Mouse (Mus musculus): ENCODE measurements around the gene Chchd10. TPM values are rescaled to one million over a fixed set of nuclear protein-coding genes. Genes with fewer than 3 reads are reported as not detected.

The Chchd10 gene
- 23.9 TPM for polyA plus RNA-seq (2014; fragmentation: Illumina TruSeq; extraction: RNeasy Lipid Tissue Mini Kit (QIAGEN cat#74804); ENCODE audit: low replicate concordance)

DNA sequence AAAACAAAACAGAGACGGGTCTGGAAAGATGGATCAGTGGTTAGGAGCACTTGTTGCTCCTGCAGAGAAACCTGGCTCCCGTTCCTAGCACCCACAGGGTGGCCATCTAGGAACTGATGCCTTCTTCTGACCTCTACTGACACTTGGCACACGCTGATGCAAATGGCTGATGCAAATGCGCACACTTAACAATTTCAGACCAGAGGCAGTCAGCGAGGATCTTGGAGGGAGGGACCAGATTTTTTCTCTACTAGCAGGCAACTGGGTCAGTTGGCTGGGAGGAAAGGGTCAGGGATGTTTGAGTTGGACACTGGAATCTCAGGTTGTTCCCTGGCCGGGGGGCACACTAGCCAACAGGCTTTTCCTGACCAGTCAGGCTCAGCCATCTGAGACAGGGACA lies at the start of gene Chchd10:
Chchd10 (plus strand) TSS at position 240 of the 400 bp plus-strand sequence.

DNA sequence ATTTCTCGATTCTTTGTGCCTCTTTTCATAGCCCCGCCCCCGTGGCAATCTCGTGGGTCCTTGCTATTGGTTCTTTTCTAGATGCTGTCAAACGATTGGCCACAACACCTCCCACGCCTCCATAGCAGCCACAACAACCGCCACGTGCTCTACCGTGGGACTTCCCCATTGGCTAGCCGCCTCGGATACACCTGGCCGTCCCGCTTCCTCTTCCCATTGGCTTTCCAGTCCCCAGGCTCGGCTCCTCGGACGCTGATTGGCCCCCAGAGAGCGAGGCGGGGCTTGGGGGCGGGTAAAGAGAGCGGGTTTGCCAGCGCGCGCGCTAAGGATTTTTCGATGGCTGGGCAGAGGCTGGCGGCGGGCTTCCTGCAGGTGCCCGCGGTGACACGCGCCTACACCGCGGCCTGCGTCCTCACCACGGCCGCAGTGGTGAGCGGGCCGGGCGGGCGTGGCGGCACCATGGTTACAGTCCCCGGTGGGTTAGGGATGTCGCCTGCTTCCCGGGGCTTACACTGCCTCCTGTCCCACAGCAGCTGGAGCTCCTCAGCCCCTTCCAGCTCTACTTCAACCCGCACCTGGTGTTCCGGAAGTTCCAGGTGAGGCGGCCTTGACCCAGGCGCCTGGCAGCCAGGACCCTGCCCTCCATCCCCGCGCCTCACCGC lies 39.7 kb upstream of the Chchd10 start, which contains the start of gene Derl3:
Derl3 (plus strand) TSS at position 325 of the 662 bp plus-strand sequence.

GRCm38 (mm10) chr10:75921026-75921725 lies 11.8 kb upstream of the Chchd10 start, which contains the start of gene Smarcb1:
TSS of gene Smarcb1 (minus strand) at chr10:75921617.

DNA sequence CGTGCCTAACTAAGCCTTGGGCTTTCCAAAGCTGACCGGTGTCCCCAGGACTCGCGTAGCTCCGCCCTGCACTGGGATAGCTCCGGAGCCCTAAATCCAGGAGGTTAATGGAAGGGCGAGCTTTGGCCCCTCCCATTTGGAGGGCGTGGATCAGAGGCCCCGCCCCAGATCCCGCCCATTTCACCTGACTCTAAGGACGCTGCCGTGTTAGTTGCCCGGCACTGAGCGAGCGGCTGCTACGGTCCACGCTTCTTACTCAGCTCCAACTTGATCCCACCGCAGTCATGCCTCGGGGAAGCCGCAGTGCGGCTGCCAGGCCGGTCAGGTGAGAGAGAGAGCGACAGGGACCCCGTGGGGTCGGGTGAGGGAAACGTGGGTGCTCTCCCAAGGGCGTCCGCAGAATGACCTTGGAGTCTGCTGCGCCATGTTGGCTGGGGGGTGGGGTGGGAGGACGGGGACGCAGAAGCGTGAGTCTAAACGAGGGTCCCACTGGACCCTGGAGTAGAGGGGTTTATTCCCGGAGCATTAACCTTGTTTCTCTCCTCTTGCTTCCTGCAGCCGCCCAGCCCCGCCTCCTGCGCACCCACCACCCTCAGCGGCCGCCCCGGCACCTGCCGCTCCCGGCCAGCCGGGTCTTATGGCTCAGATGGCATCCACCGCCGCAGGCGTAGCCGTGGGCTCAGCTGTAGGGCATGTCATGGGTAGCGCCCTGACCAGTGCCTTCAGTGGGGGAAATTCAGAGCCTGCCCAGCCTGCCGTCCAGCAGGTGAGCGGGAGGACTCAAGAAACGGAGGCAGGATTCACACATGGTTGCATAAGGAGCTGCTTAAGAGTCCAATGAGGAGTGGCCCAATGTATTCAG lies 3.0 kb downstream of the Chchd10 start, which contains the start of gene Mmp11:
Mmp11 (minus strand) TSS at position 817 of the 862 bp plus-strand sequence.

DNA sequence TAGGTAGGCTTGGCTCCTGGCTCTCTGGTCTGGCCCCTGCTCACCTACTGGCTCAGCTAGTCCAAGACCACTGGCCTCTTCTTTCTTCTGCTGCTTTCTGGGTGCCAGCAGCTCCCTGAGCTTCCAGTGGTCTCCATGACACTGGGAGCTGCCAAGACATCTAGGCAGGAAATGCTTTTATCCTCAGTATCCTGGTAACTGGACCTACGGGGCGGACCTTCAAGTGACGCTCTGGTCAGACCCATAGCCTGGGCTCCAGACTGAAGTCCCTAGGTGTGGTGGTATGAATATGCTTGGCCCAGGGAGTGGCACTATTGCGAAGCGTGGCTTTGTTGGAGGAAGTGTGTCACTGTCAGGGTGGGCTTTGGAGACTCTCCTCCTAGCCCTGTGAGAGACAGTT lies 7.6 kb downstream of the Chchd10 start, which contains the start of gene Gm867:
Gm867 (minus strand) TSS at position 153 of the 400 bp plus-strand sequence.

GRCm38 (mm10) chr10:75942736-75943477 lies 10.0 kb downstream of the Chchd10 start, which contains the start of gene Vpreb3:
TSS of gene Vpreb3 (plus strand) at chr10:75943057.

GRCm38 (mm10) chr10:75954381-75954811 lies 21.5 kb downstream of the Chchd10 start, which contains the start of gene Gm5134:
TSS of gene Gm5134 (plus strand) at chr10:75954514.

Other genes starting within 250 kb of the Chchd10 start
- 2.5 TPM for gene Cabin1, start 168.8 kb upstream of the Chchd10 start, polyA plus RNA-seq (2014; fragmentation: Illumina TruSeq; extraction: RNeasy Lipid Tissue Mini Kit (QIAGEN cat#74804); ENCODE audit: low replicate concordance)
- gene Ddt, start 159.7 kb upstream of the Chchd10 start, polyA plus RNA-seq (2014; fragmentation: Illumina TruSeq; extraction: RNeasy Lipid Tissue Mini Kit (QIAGEN cat#74804); ENCODE audit: low replicate concordance) = 2.4 TPM
- gene Gm20441, start 152.2 kb upstream of the Chchd10 start, polyA plus RNA-seq (2014; fragmentation: Illumina TruSeq; extraction: RNeasy Lipid Tissue Mini Kit (QIAGEN cat#74804); ENCODE audit: low replicate concordance) = not detected
- gene Gstt3, start 151.7 kb upstream of the Chchd10 start, polyA plus RNA-seq (2014; fragmentation: Illumina TruSeq; extraction: RNeasy Lipid Tissue Mini Kit (QIAGEN cat#74804); ENCODE audit: low replicate concordance) = 36.7 TPM
- gene Gstt1, start 134.5 kb upstream of the Chchd10 start, polyA plus RNA-seq (2014; fragmentation: Illumina TruSeq; extraction: RNeasy Lipid Tissue Mini Kit (QIAGEN cat#74804); ENCODE audit: low replicate concordance) = 10.8 TPM
- not detected for gene Gstt4, start 110.6 kb upstream of the Chchd10 start, polyA plus RNA-seq (2014; fragmentation: Illumina TruSeq; extraction: RNeasy Lipid Tissue Mini Kit (QIAGEN cat#74804); ENCODE audit: low replicate concordance)
- gene Gstt2, start 95.7 kb upstream of the Chchd10 start, polyA plus RNA-seq (2014; fragmentation: Illumina TruSeq; extraction: RNeasy Lipid Tissue Mini Kit (QIAGEN cat#74804); ENCODE audit: low replicate concordance) = 5.7 TPM
- gene Mif, start 72.9 kb upstream of the Chchd10 start, polyA plus RNA-seq (2014; fragmentation: Illumina TruSeq; extraction: RNeasy Lipid Tissue Mini Kit (QIAGEN cat#74804); ENCODE audit: low replicate concordance) = not detected
- not detected for gene Derl3, start 39.7 kb upstream of the Chchd10 start, polyA plus RNA-seq (2014; fragmentation: Illumina TruSeq; extraction: RNeasy Lipid Tissue Mini Kit (QIAGEN cat#74804); ENCODE audit: low replicate concordance)
- gene Smarcb1, start 11.5 kb upstream of the Chchd10 start, polyA plus RNA-seq (2014; fragmentation: Illumina TruSeq; extraction: RNeasy Lipid Tissue Mini Kit (QIAGEN cat#74804); ENCODE audit: low replicate concordance) = 7.2 TPM
- not detected for gene Mmp11, start 3.4 kb downstream of the Chchd10 start, polyA plus RNA-seq (2014; fragmentation: Illumina TruSeq; extraction: RNeasy Lipid Tissue Mini Kit (QIAGEN cat#74804); ENCODE audit: low replicate concordance)
- gene Gm867, start 7.5 kb downstream of the Chchd10 start, polyA plus RNA-seq (2014; fragmentation: Illumina TruSeq; extraction: RNeasy Lipid Tissue Mini Kit (QIAGEN cat#74804); ENCODE audit: low replicate concordance) = not detected
- gene Vpreb3, start 9.9 kb downstream of the Chchd10 start, polyA plus RNA-seq (2014; fragmentation: Illumina TruSeq; extraction: RNeasy Lipid Tissue Mini Kit (QIAGEN cat#74804); ENCODE audit: low replicate concordance) = not detected
- not detected for gene Gm5134, start 21.4 kb downstream of the Chchd10 start, polyA plus RNA-seq (2014; fragmentation: Illumina TruSeq; extraction: RNeasy Lipid Tissue Mini Kit (QIAGEN cat#74804); ENCODE audit: low replicate concordance)
- gene Zfp280b, start 99.5 kb downstream of the Chchd10 start, polyA plus RNA-seq (2014; fragmentation: Illumina TruSeq; extraction: RNeasy Lipid Tissue Mini Kit (QIAGEN cat#74804); ENCODE audit: low replicate concordance) = 10.7 TPM
- 44.6 TPM for gene Slc5a4b, start 177.8 kb downstream of the Chchd10 start, polyA plus RNA-seq (2014; fragmentation: Illumina TruSeq; extraction: RNeasy Lipid Tissue Mini Kit (QIAGEN cat#74804); ENCODE audit: low replicate concordance)
- gene Slc5a4a, start 214.3 kb downstream of the Chchd10 start, polyA plus RNA-seq (2014; fragmentation: Illumina TruSeq; extraction: RNeasy Lipid Tissue Mini Kit (QIAGEN cat#74804); ENCODE audit: low replicate concordance) = 40.7 TPM